Comparison of ENCODE assay signal across 12 mouse cellular contexts in the genomic region with DNA sequence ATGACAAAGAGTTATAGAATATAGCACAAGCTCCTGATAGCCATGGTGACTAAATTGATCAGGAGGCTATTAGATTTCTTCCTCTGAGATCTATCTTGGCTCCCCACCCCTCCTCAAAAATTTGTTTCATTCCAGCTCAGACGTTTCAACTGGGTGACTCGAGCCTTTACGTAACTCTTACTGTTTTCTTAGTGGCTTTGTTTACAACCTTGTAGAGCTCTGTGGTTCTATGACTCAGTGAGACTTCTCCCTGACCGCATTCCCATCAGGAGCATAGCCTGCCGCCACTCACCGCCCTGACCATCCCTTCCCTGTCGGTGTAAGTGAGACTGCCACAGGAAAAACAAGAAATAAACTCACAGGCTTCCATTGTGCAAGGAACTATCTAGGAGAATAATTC.
"Had no signal": no experiment of that assay in that cellular context is flagged by ENCODE, and none has a peak within 500 bp of the region (broad histone marks: within the 10 kb centered on the region; RNA-seq: fewer than 3 reads in every experiment).

No protein-coding gene starts in this region.

- H3K36me3 ChIP-seq: limb, embryonic 13.5 days; midbrain, embryonic 10.5 days; midbrain, embryonic 15.5 days; neural tube, embryonic 13.5 days had no signal

- DNase-seq: kidney, postnatal 10 days; kidney, postnatal 4 days; left cerebral cortex, postnatal 4 days; lung, postnatal 4 days; retina, postnatal 1 day; thymus, postnatal 4 days had no signal

- H3K4me1 ChIP-seq: limb, embryonic 13.5 days; midbrain, embryonic 10.5 days; midbrain, embryonic 15.5 days; neural tube, embryonic 13.5 days had no signal

- H3K27ac ChIP-seq: layer of hippocampus, adult 2 months; limb, embryonic 13.5 days; liver, embryonic 14.5 days; midbrain, embryonic 10.5 days; midbrain, embryonic 15.5 days; neural tube, embryonic 13.5 days had no signal

- H3K27me3 ChIP-seq: limb, embryonic 13.5 days; midbrain, embryonic 15.5 days; neural tube, embryonic 13.5 days had no signal

- H3K4me3 ChIP-seq: layer of hippocampus, adult 2 months; limb, embryonic 13.5 days; midbrain, embryonic 10.5 days; midbrain, embryonic 15.5 days; neural tube, embryonic 13.5 days had no signal

- H3K4me2 ChIP-seq: limb, embryonic 13.5 days; midbrain, embryonic 15.5 days; neural tube, embryonic 13.5 days had no signal

- H3K9ac ChIP-seq: limb, embryonic 13.5 days; liver, embryonic 14.5 days; midbrain, embryonic 15.5 days; neural tube, embryonic 13.5 days had no signal

- H3K9me3 ChIP-seq: limb, embryonic 13.5 days; midbrain, embryonic 10.5 days; midbrain, embryonic 15.5 days had no signal

- ATAC-seq: midbrain, embryonic 15.5 days had no signal
